Mouse (Mus musculus) heart, postnatal 0 days (tissue): ENCODE results near the gene Qars. TPM values are rescaled to one million over a fixed set of nuclear protein-coding genes. Genes with fewer than 3 reads are reported as not detected.

Source experiments
- ATAC-seq: fragments of 200-750 bp; cut with Nextera tagmentation; 2 replicates; pipeline ENCODE4 v1.8.0; 2017; ENCODE audit warnings: low read depth, moderate number of reproducible peaks, moderate library complexity; ENCODE audit not compliant: insufficient read depth
- DNase-seq: peaks from one replicate; pipeline ENCODE4 v3.0.0-alpha.2; 2016; ENCODE audit warnings: low spot score
- H3K27ac ChIP-seq: fragments of 300-500 bp; sonication (generic); 2 replicates; pipeline ENCODE4 v1.5.1; 2014; ENCODE audit warnings: low read depth, mild to moderate bottlenecking
- H3K27me3 ChIP-seq: fragments of 300-500 bp; sonication (generic); 2 replicates; pipeline ENCODE4 v1.6.1; 2014; ENCODE audit warnings: low read length, mixed read lengths; ENCODE audit not compliant: control insufficient read depth, insufficient read depth
- H3K36me3 ChIP-seq: fragments of 300-500 bp; sonication (generic); replicated peaks from 2 replicates; pipeline ENCODE4 v1.6.1; 2014; ENCODE audit warnings: low read length, mixed read lengths; ENCODE audit not compliant: control insufficient read depth, insufficient read depth
- H3K4me1 ChIP-seq: fragments of 300-500 bp; sonication (generic); 2 replicates; pipeline ENCODE4 v1.6.1; 2014; ENCODE audit warnings: antibody characterized with exemption; ENCODE audit not compliant: control insufficient read depth, insufficient read depth
- H3K4me2 ChIP-seq: fragments of 300-500 bp; sonication (generic); 2 replicates; pipeline ENCODE4 v1.6.1; 2014; ENCODE audit warnings: low read depth, mild to moderate bottlenecking, low read length, moderate library complexity
- H3K4me3 ChIP-seq: fragments of 300-500 bp; sonication (generic); 2 replicates; pipeline ENCODE4 v1.5.1; 2014; ENCODE audit warnings: low read depth, low read length
- H3K9ac ChIP-seq: fragments of 300-500 bp; sonication (generic); replicated peaks from 2 replicates; pipeline ENCODE4 v1.6.1; 2014; ENCODE audit warnings: low read depth, low read length, mixed read lengths
- H3K9me3 ChIP-seq: fragments of 300-500 bp; sonication (generic); replicated peaks from 2 replicates; pipeline ENCODE4 v1.6.1; 2016; ENCODE audit warnings: low read length; ENCODE audit not compliant: control insufficient read depth
- CTCF ChIP-seq: IDR thresholded peaks from 2 replicates; pipeline ENCODE4 v1.5.1; 2016; ENCODE audit warnings: antibody characterized with exemption, control low read depth, low read depth
- EP300 ChIP-seq: IDR thresholded peaks from 2 replicates; pipeline ENCODE4 v1.6.1; 2016; ENCODE audit warnings: antibody characterized with exemption, low read depth
- WGBS: fragments of 180-500 bp; shearing (Covaris S2); extraction: QIAGEN DNeasy Blood & Tissue Kit; methylation state at CpG from one replicate; pipeline ENCODE4 v1.1.7; 2014; 5-methylcytosine and 5-hydroxymethylcytosine counted together
- polyA plus RNA-seq: library from polyadenylated mRNA; unstranded; fragments of >200 nt; fragmentation: Nextera tagmentation; extraction: Ambion mirVana; gene quantifications from 2 replicates; pipeline ENCODE4 v1.2.1, GENCODE M21; 2015
- total RNA-seq: library from RNA; depleted of rRNA; stranded (reverse); fragments of >200 nt; gene quantifications from 2 replicates; pipeline ENCODE4 v1.2.3, GENCODE M21; 2014; ENCODE audit warnings: low replicate concordance; rRNA removed

Gene Qars
- total RNA-seq (175 and 188 TPM in 2 replicates), polyA plus RNA-seq (44.7 and 49.2 TPM in 2 replicates)

GRCm38 (mm10) chr9:108507619-108508434, at the start of gene Qars:
Qars (plus strand) TSS chr9:108507706.
- ATAC-seq (peak; percentile 98), DNase-seq (peak; percentile 98)
- Histone ChIP-seq H3K4me3 (peak within 1 kb of the TSS; percentile 77), H3K4me2 (peak within 1 kb of the TSS; percentile 94), H3K27ac (peak within 1 kb of the TSS; percentile 89), H3K9ac (peak within 1 kb of the TSS; percentile 73), H3K4me1 (peaks cover 8% of the 10 kb centered on the region), H3K9me3 (no peaks in the 10 kb centered on the region), H3K27me3 (no peaks in the 10 kb centered on the region), H3K36me3 (peaks cover 35% of the 10 kb centered on the region)
- TF ChIP-seq EP300 (no peak), CTCF (no peak)
- under 1% methylated on average over 37 of the region's 37 CpGs for WGBS

- peaks cover 20% of the 10 kb centered on the region for H3K36me3 ChIP-seq
- H3K9me3 ChIP-seq, result no peaks in the 10 kb centered on the region
- 62% methylated on average over 1 of the region's 1 CpGs for WGBS
- H3K9ac ChIP-seq, result no peak overlapping the region
- peak overlapping the region; percentile 84 for H3K27ac ChIP-seq
- no peaks in the 10 kb centered on the region for H3K27me3 ChIP-seq
- H3K4me1 ChIP-seq, result peaks cover 14% of the 10 kb centered on the region
- peak overlapping the region; percentile 67 for H3K4me3 ChIP-seq
- H3K4me2 ChIP-seq, result peak overlapping the region; percentile 92
- TF ChIP-seq EP300 (no peak), CTCF (no peak)
- DNase-seq (no peak), ATAC-seq (no peak)
Measured at GRCm38 (mm10) chr9:108459939-108460318, 47.6 kb upstream of the Qars start.

- no peaks in the 10 kb centered on the region for H3K27me3 ChIP-seq
- H3K9ac ChIP-seq, result peak within 1 kb of the TSS; percentile 79
- TF ChIP-seq EP300, result peak; percentile 58; the same call in 1 of the 2 replicates
- no peak for TF ChIP-seq CTCF
- peaks cover 14% of the 10 kb centered on the region for H3K4me1 ChIP-seq
- H3K27ac ChIP-seq, result peak within 1 kb of the TSS; percentile 84
- peak within 1 kb of the TSS; percentile 92 for H3K4me2 ChIP-seq
- H3K4me3 ChIP-seq, result peak within 1 kb of the TSS; percentile 67
- H3K9me3 ChIP-seq, result no peaks in the 10 kb centered on the region
- H3K36me3 ChIP-seq, result peaks cover 25% of the 10 kb centered on the region
- DNase-seq, result peak; percentile 80
- WGBS, result under 1% methylated on average over 47 of the region's 52 CpGs
- ATAC-seq, result peak; percentile 90
Measured at GRCm38 (mm10) chr9:108460319-108461178, 47.0 kb upstream of the Qars start, which contains the start of gene Ccdc71. Ccdc71 (plus strand) TSS chr9:108460527.

- Histone ChIP-seq H3K36me3 (peaks cover 31% of the 10 kb centered on the region), H3K4me3 (peak within 1 kb of the TSS; percentile 67), H3K4me2 (peak within 1 kb of the TSS; percentile 92), H3K4me1 (peaks cover 14% of the 10 kb centered on the region), H3K27ac (peak within 1 kb of the TSS; percentile 84), H3K9ac (peak within 1 kb of the TSS; percentile 79), H3K27me3 (no peaks in the 10 kb centered on the region), H3K9me3 (no peaks in the 10 kb centered on the region)
- ATAC-seq (no peak), DNase-seq (no peak)
- TF ChIP-seq EP300, result no peak
- no peak for TF ChIP-seq CTCF
- WGBS, result 25% methylated on average over 11 of the region's 11 CpGs
Measured at GRCm38 (mm10) chr9:108461181-108461631, 46.3 kb upstream of the Qars start, which contains the start of gene Klhdc8b. Klhdc8b (minus strand) TSS chr9:108461581.

- H3K4me2 ChIP-seq, result peak overlapping the region; percentile 92
- no peak for DNase-seq
- no peaks in the 10 kb centered on the region for H3K9me3 ChIP-seq
- 78% methylated on average over 5 of the region's 5 CpGs for WGBS
- H3K9ac ChIP-seq, result no peak overlapping the region
- peaks cover 14% of the 10 kb centered on the region for H3K4me1 ChIP-seq
- no peak for ATAC-seq
- H3K4me3 ChIP-seq, result peak overlapping the region; percentile 67; the same call in 1 of the 2 replicates
- TF ChIP-seq EP300, result no peak
- TF ChIP-seq CTCF, result no peak
- peaks cover 33% of the 10 kb centered on the region for H3K36me3 ChIP-seq
- peak overlapping the region; percentile 84 for H3K27ac ChIP-seq
- no peaks in the 10 kb centered on the region for H3K27me3 ChIP-seq
Measured at GRCm38 (mm10) chr9:108461675-108462074, 45.8 kb upstream of the Qars start.
